Mouse (Mus musculus) common myeloid progenitor, adult 5-6 weeks (primary cell): ENCODE results near the gene Pou2f2. TPM values are rescaled to one million over a fixed set of nuclear protein-coding genes. Genes with fewer than 3 reads are reported as not detected.
A peak's percentile ranks its signal among the peaks of the same experiment; 100 is the strongest.

Experiments
- ATAC-seq: replicated peaks from 2 replicates; pipeline ENCODE4 v1.8.0; 2016; ENCODE audit warnings: low read depth, mild to moderate bottlenecking, moderate TSS enrichment, inconsistent platforms; ENCODE audit not compliant: poor library complexity, severe bottlenecking
- total RNA-seq: library from RNA; stranded (forward); fragments of 200-1000, 187-1606 nt; gene quantifications from 2 replicates; pipeline ENCODE4 v1.2.3, GENCODE M21; 2017

The Pou2f2 gene
- total RNA-seq, 1 experiment from 2014 or later: 4.7 TPM

DNA sequence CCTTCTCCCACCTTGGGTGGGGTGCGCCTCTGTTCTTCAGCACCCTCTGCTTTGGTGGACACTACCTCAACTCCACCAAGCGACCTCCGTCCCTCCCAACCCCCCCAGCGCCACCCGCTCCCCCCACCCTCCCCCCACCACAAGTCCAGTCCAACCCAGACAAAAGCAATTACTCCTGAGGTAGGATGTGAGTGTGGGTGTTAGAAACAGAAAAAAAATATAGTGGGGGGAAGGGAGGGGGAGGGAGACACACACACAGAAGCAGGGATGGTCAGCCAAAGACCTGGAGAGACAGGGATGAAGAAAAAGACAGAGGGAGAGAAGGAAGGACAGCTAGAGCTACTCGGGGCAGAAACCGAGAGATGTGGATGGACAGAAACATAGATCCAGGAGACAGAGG is 25.7 kb downstream of the Pou2f2 start:
- ATAC-seq: no peak

GRCm38 (mm10) chr7:25151916-25152556 is 27.5 kb downstream of the Pou2f2 start:
- no peak for ATAC-seq

- ATAC-seq: no peak
Observed at GRCm38 (mm10) chr7:25151009-25151408, 28.5 kb downstream of the Pou2f2 start.

GRCm38 (mm10) chr7:25150151-25150663 is 29.3 kb downstream of the Pou2f2 start:
- peak; percentile 15; the same call in 1 of the 2 replicates for ATAC-seq

- peak; percentile 77 for ATAC-seq
Observed at GRCm38 (mm10) chr7:25145896-25146295, 33.6 kb downstream of the Pou2f2 start.

DNA sequence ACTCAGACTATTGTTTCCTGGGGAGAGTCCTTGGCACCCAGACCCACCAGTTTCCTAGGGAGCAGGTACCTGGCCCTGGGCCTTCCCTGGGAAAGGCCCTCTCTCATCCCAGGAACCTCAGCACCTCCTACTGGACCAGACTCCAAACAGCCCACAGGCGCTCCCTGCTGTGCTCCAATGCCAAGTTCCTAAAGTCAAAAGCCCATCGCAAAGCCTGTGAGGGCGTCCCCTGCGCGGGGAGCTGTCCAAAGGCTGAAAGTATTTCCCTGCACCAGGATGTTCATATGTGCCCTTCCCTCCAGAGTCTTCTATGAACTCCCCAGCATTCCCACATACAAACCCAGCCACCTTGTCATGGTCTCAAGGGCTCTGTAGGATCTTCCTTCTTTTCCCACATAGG is 37.8 kb downstream of the Pou2f2 start:
- peak; percentile 87 for ATAC-seq

DNA sequence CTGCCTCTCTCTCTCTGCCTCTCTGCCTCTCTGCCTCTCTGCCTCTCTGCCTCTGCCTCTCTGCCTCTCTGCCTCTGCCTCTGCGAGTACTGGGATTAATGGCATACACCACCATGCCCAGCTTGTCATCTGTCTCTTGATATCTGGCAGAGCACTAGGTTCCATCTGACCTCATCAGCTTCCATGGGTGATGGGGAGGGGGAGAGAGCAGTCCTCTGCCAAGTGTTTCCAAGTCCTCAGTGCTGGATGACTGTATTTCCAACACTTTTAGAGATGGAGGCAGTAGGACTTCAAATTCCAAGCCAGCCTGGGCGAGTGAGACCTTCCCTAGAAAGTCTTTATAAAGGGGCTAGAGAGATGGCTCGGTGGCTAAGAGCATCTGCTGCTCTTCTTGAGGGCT is 42.0 kb downstream of the Pou2f2 start:
- no peak for ATAC-seq

GRCm38 (mm10) chr7:25133092-25134049 is 46.2 kb downstream of the Pou2f2 start:
- peak; percentile 86 for ATAC-seq

- peak; percentile 62 for ATAC-seq
Observed at GRCm38 (mm10) chr7:25132318-25132960, 47.1 kb downstream of the Pou2f2 start.

- ATAC-seq: no peak
Observed at GRCm38 (mm10) chr7:25131247-25131646, 48.3 kb downstream of the Pou2f2 start.

- no peak for ATAC-seq
Observed at GRCm38 (mm10) chr7:25130565-25130964, 49.0 kb downstream of the Pou2f2 start.

DNA sequence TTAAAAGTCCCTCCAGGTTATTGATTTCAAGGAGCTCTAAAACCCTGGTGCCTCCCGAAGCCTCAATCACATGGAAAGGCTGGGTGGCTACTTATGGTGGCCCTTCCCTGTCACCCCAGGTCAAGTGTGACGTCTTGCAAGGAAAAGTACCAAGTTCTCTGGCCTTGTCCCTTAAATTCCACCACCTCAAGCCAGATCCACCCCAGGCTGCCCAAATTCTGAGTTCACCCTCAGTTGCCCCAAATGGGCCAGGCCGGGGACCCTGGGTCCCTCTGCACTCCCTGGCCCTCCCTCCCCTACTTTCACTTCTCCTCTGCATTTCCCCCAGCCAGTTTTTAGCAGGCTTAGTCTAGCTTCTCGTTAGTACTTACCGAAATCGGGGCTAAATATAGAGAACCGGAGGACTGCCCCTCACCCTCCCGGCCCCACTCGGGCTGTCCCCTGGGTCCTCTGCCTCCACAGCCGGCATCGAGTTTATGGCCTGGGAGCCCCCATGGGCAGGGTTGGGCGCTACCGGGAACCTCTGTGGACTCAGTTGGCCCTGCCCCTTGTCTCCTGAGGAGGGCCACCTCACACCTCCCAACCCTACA is 50.0 kb downstream of the Pou2f2 start:
- peak; percentile 51 for ATAC-seq

GRCm38 (mm10) chr7:25127971-25128370 is 51.6 kb downstream of the Pou2f2 start:
- ATAC-seq: no peak

GRCm38 (mm10) chr7:25125716-25126281 is 53.7 kb downstream of the Pou2f2 start:
- no peak for ATAC-seq

- ATAC-seq: no peak
Observed at GRCm38 (mm10) chr7:25121240-25121786, 58.2 kb downstream of the Pou2f2 start.

DNA sequence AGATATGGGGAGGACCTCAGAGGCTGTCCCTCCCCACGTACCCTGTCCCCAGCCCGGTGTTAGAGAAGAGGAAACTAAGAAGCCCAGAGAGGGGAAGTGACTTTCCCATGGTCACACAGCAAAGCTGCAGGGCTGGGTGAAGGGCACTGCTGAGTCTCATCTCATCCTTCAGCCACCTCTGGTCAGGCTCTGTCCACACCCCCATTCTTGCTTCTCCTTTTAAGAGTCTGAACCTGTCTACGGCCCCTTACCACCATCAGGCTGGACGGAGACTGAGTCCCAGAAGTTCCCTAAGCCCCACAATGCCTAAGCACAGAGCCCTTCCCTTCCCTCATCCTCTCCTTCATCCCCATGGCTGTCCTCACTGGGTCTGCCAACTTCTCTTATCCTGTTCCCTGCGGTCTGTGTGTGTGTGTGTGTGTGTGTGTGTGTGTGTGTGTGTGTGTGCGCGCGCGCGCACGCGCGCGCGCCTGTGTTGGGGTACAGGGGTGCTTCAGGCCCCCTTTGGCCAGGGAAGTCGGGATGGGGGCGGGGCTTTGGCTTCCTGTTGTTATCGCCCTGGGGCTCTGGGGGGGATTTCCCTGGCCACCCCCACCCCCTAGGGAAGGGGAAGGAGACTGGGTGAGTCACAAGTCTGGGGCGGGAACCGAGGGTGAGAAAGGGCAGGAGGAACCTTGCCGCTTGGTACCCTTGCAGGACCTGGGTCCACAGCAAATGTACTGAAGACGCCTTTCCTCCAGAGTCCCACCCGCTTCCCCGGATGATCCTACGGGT is 59.3 kb downstream of the Pou2f2 start:
- peak; percentile 89 for ATAC-seq

GRCm38 (mm10) chr7:25112956-25113603 is 66.4 kb downstream of the Pou2f2 start:
- ATAC-seq: no peak
